Mouse (Mus musculus): ENCODE measurements around the gene Zbtb8a.
"Not testable (repeated sequence)": the region's sequence is repeated elsewhere in the genome, so short reads cannot be mapped to it uniquely, and the experiment has no call there.

Gene Zbtb8a

DNA sequence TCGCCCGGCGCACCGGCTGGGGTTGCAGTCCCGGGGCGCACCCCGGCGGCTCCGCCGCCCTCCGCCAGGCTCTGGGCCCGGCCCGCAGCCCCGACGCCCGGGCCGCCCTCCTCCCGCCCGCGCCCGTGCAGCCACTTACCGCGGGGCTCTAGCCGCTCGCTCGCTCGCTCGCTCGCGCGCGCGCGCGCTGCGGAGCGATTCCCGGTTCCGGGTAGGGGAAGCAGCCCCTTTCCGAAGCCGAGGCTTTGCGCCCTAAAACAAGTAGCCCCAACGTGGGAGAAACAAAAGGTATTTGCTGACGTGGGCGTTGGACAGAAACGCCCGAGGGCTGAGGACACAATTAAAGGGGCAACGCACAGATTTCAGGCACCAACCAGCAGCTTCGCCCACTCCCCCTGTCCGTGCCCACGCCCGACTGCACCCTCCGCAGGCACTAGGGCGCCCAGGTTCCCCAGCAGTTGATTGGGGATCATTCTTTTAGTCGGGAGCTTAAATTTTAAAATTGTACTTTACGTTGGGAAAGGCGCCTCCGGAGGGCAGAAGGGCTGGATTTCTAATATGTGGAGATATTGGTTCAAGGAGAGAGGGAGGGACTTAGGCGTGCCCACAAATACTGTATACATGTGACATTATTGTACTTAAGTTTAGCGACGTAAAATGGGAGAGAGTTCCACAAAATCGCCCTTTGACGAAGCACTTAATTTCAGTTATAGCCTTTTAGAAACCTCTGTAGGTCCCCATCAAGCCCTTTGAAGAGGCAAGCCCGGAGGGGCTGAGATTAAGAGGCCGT is at the start of gene Zbtb8a:
Gene Zbtb8a (minus strand): TSS at position 516 of the 790 bp plus-strand sequence.
- DNase-seq (ENCODE audit: low read depth, low spot score): no peak

DNA sequence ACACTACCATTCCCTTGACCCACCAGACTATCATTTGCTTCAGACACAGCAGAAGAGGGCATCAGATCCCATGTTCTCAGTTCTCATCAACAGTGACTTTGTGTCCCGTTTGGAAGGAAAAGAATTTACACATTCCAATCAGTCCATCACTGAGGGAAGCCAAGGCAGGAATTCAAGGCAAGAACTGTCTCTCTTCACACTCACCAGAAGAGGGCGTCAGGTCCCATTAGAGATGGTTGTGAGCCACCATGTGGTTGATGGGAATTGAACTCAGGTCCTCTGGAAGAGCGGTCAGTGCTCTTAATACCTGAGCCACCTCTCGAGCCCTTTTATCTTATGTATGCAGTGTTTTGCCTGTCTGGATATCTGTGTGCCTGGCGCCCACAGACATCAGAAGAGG is 40.4 kb upstream of the Zbtb8a start:
- DNase-seq (ENCODE audit: low read depth, low spot score): no peak

DNA sequence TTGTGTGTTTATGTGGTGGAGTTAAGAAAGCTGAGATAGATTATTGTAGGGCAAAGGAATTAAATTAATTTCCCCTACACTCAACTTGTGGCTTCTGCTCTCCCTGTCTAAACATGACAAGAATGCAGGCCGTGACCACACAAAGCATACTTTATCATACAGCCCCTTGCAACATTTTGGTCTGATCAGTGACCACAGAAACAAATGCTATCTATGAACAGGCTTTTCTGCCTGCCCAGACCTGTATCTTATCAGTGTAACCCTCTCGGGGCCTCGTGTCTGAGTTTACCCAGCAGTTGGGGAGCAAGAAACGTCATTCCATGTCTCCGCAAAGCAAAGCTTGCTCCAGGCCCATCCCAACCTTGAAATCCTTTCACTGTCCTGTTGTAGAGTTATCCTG is 38.6 kb upstream of the Zbtb8a start:
- DNase-seq (ENCODE audit: low read depth, low spot score): no peak

DNA sequence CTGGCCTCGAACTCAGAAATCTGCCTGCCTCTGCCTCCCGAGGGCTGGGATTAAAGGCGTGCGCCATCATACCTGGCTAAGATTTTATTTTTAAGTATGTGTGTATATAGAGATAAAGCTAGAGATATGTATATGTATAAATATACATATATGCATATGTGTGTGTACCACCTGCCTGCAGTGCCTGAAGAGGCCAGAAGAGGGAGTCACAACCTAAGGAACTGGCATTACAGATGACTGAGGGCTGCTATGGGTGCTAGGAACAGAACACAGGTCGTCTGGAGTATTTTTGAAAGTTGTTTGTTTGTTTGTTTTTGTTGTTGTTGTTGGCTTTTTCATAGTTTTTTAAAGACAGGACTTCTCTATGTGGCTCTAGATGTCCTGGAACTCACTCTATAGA is 38.0 kb upstream of the Zbtb8a start:
- no peak for DNase-seq (ENCODE audit: low read depth, low spot score)

DNA sequence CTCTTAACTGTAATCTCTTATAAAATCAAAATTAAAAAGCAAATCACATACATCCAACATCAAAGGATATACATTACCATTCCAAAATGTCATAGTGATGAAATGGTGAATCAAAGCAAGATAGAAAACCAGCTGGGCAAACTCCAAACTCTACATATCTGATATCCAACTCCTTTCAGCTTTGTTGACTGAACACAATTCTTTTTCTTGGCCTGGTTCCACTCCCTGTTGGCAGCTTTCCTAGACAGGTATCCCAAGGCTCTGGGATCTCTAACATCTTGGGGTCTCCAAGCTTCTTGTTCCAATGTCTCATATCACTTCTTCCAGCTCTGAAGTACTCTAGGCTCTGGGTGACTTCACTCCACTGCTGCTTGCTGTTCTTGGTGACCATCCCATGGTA is 33.1 kb upstream of the Zbtb8a start:
- no peak for DNase-seq (ENCODE audit: low read depth, low spot score)

DNA sequence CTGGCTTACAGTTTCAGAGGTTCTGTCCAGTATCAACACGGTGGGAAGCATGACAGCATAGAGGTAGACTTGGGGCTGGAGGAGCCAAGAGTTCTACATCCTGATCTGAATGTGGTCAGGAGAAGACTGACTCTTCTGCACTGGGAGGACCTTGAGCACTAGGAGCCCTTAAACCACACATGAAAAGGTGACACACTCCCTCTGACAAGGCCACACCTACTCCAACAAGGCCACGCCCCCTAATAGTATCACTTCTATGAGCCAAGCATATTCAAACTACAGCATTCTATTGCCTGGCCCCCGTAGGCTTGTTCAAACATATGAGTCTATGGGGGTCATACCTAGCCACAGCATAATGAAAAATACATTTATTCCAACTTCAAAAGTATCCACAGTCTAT is 32.6 kb upstream of the Zbtb8a start:
- not testable (repeated sequence) for DNase-seq (ENCODE audit: low read depth, low spot score)

DNA sequence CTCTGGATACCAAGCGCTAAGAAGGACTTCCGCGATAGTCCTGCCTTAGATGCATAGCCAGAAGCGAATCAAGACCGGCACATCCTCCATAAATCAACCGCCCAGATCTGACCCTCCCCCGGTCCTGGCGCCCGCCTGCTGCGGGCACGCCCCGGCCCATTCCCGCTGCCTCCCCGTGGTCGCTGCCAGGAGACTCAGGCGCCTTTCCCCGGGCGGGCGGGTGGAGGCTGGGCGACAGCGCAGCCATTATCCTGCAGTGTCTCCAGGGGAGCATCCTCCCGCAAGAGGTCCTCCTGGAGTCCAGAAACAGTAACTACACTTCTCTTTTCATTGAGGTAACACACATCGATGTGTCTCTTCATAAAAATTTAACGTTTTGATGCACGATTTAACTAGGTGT is 28.5 kb upstream of the Zbtb8a start:
- peak; percentile 50 for DNase-seq (ENCODE audit: low read depth, low spot score)

DNA sequence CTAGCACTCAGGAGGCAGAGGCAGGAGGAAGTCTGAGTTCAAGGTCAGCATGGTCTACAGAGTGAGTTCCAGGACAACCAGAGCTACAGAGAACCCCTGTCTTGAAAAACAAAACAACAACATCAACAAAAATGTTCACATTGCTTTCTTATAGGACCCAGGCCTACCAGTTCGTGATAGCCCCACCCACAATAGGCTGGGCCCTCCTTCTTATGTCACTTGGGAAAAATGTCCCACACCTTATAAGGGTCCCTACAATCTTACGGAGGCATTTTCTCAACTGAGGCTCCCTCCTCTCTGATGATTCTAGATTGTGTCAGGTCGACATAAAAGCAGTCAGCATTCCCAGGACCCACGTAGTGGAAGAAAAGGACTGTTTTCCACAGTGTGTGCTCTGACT is 21.9 kb upstream of the Zbtb8a start:
- no peak for DNase-seq (ENCODE audit: low read depth, low spot score)

DNA sequence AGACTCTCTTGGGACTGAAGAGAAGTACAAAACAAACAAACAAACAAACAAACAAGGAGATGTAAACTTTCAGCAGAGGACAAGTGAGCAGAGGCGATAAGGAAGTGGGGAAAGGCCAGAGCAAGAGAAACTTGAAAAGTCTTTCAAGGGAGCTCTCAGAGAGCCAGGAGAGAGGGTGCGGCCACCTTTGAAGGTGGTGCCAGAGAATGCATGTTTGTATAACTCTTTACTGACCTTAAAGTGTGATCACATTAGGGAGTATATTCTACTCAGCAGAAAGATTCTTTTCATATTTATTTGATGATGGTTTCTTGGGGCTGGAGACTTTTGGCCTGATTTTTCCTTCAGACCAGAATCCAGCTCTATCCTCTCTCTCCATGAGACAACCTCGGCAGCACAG is 19.0 kb upstream of the Zbtb8a start:
- DNase-seq (ENCODE audit: low read depth, low spot score): no peak

DNA sequence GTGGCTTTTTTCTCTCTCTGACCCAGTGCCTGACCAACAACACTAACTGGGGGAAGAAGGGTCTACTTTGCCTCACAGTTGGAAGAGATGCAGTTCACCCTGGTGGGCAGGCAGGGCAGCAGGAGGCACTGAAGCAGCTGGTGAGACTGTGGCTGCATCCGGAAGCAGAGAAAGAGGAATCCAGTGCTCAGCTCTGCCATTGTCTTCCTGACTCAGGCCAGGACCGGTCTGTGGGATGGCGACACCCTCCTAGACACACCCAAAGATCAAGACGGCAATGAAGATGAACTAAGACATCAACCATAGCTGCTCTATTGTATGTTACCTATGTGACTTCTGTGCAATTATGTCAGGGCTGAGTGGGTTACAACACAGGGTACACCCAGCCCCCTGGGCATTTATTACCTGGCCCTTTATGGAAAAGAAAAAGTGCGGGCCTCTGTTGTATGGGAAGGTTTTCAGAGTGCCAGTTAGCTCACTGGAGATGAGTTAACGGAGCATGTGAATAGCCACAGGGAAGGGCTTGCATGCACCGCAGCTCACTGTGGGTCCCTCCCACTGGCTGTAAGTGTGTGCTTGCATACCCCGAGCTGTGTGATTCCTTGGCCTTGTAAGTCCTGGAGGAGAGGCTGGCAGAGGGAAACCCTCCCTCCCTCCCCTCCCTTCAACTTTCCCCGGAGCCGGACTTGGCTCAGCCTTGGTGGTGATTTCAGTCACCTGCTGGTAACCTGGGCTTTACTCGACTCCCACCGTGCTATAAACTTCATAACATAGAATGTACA is 16.4 kb upstream of the Zbtb8a start:
- no peak for DNase-seq (ENCODE audit: low read depth, low spot score)

DNA sequence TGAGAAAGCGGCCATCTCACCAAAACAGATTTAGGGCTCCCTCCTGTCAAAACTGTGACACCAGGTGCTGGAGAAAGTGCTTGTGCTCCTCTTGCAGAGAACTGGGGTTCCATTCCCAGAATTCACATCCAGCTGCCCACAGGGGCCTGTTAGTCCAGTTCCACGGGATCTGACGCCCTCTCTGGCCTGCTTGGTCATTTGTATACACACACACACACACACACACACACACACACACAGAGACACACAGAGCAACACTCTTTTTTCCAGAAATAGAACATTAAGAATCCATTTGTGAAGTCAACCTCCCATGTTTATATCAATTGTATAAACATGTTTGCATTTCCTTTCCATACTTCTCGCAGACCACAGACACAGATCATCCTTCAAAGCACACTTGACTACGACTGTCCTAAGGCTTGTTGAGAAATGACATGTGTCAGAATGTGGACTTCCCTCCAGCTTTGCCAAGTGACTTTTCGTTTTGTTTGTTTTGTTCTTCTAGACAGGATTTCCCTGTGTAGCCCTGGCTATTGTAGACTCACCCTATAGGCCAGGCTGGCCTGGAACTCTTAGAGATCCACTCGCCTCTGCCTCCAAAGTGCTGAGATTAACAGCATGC is 13.1 kb upstream of the Zbtb8a start:
- DNase-seq (ENCODE audit: low read depth, low spot score): no peak

DNA sequence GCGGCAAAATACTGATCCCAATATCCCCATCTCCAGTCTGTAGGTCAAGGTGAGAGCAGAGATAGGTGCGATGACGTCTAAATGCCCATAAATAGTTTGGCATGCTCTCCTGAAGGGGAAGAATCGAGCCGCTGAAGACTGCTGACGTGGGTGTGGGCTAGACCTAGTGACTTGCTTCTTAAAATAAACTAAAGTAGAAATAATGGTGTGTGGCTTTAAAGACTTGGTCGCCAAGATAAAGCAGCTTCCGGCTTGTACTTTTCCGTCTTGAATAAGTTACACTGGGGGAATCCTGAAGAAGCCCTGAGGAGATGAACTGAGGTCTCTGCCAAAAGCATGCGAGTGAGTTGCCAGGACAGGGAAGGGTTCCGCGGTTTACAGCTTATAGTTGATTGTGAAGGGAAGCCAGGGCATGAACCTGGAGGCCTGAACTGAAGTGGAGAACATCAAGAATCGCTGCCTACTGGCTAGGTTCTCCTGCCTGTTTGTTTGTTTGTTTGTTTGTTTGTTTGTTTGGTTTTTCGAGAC is 12.4 kb upstream of the Zbtb8a start:
- no peak for DNase-seq (ENCODE audit: low read depth, low spot score)

DNA sequence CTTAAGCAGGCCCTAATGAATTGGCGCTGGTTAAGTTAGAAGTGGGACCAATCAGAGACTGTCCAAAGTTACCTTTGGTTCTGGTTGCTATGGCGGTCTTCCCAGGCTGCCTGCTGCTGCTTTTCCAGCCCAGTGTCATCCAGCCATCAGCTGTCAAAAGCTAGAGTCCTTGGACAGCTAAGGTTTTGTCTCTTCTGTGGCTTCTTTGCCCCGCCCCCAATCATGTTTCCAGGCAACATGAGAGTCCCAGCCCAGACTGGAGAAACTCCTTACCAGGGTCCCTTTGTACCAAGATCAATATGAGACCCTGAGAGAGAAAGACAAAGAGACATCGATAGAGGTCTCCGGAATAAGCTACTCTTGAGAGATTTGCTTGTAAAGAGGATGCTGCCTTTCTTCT is 10.5 kb upstream of the Zbtb8a start:
- DNase-seq (ENCODE audit: low read depth, low spot score): no peak

DNA sequence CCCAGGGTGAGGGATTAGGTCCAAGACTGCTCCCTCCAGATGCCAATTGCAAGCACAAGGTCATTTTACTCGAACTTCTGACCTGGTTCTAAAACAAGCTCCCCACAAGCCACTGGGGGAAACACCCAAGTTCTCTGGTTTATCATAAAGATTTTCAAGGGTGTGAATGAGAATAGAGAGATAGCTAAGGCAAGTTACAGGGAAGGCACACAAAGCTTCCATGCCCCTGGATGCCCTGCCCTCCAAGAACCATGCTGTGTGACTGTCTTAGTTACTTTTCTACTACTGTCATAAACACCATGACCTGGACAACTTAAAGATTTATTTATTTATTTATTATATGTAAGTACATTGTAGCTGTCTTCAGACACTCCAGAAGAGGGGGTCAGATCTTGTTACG is 9.1 kb upstream of the Zbtb8a start:
- DNase-seq (ENCODE audit: low read depth, low spot score): no peak

DNA sequence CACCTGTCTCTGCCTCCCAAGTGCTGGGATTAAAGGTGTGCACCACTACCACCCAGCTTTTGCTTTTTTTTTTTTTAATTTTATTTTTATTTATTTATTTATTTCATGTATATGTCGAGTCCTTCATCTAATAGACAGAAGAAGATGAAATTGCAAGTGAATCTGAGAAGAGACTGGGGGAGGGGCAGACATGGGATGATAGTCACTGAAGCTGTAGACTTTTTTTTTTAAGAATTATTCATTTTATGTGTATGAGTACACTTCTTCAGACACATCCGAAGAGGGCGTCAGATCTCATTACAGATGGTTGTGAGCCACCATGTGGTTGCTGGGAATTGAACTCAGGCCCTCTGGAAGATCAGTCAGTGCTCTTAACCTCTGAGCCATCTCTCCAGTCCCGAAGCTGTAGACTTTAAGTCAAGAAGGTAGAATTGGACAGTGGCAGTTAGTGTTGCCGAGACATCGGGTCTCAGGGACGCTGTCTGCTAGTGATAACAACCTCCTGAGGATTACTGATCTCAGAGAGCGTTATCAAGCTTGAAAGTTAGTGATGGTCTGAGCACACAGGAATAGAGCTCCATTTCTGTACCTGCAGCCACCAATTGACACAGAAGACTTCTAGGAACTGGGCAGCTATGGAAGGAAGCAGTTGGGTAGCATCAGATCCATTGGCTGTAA is 8.5 kb upstream of the Zbtb8a start:
- DNase-seq (ENCODE audit: low read depth, low spot score): no peak

DNA sequence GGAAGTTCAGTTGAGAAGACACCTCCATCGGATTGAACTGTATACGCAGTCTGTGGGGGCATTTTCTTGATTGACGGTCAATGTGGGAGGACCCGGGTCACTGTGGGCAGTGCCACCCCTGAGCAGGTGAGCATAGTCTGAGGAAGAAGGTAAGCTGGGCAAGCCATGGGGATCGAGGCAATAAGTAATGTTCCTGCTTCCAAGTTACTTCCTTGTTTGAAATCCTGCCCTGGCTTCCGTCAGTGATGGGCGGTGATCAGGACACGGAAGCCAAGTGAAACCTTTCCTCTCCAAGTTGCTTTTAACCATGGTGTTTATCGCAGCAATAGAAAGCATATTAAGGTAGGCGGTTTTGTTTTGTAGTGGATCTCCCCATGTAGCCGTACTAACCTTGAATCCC is 7.8 kb upstream of the Zbtb8a start:
- DNase-seq (ENCODE audit: low read depth, low spot score): no peak

DNA sequence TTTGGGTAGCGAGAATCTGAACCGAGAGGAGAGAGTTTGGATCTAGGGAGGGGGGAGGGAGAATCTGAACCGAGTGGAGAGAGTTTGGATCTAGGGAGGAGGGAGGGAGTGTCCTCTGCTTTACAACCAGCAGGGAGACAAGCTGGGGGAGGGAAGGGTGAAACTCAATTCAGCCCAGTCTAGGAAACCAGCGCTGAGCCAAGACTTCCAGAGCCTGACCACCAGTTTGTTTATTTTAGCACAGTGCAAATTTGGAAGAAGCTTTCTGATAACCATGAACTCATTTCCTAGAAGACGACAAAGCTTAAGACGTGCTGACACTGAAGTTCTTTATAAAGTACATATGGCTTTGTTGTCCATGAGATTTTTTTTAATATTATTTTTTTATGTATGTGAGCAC is 6.5 kb upstream of the Zbtb8a start:
- no peak for DNase-seq (ENCODE audit: low read depth, low spot score)

DNA sequence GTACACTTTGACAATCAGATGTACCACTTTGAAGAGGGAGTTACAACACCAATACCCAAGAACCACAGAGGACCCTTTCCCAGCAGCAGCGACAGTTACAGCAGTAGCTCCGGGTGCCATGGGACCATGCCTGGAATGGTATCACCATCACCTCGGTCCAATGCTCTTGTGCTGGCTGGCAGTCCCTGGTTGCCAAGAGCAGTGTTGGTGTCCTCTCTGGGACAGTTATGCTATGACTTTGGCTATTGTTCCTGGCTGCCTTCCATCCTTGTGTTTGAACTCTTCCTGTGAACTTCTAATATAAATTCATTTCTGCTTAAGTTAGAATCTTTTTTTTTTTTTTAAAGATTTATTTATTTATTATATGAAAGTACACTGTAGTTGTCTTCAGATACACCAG is 5.7 kb upstream of the Zbtb8a start:
- no peak for DNase-seq (ENCODE audit: low read depth, low spot score)

DNA sequence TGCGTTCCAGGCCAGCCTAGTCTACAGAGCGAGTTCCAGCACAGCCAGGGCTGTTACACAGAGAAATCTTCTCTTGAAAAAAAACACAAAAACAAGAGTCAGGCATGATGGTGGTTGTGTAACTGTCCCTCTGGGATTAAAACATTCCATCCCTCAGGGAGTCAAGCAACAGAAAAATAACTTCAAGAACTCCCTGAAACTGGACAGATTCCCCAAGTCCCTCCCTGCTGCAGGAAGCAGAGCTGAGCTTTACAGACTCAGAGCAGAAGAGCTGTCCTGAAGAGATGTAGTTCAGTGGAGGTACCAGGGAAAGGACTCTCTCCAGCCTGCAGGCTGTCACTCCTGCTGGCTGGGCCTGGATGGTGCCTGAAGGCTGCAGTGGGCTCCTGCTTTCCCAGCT is 4.6 kb upstream of the Zbtb8a start:
- no peak for DNase-seq (ENCODE audit: low read depth, low spot score)

DNA sequence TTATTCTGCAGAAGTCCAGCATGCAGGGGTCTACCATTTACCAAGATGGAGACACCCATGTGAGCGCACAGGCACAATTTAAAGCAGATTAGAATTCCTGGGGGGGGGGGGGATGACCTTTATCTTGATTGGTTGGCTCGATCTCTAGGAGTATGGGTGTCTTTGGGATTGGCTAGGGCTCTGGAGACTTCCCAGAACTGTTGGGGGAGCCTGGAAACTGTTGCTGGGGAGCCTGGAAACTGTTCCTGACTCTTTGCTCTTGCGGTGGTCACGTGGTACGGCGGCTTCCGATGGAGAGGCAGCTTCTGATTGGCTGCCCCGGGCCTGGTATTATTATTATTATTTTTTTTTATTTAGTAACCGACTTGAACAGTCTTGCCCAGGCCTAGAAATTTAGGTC is 4.1 kb upstream of the Zbtb8a start:
- peak; percentile 89 for DNase-seq (ENCODE audit: low read depth, low spot score)

DNA sequence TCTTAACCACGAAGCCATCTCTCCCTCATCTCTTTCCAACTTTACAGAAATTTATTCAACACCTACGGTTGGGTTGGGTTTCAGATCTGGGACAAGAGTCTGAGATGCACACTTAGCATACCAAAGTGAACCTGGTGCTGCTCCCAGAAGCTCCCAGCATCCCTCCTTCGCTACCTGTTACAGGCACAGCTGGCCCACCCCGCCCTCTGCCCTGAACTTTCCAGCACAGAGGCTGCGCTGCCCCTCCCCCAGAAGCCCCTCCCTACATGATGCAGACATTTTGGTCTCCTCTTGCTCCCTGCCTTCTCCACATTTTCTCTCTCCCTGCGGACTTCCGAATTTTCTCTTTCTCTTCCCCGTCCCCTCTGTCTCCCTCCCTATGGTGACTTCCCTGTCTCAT is 3.2 kb upstream of the Zbtb8a start:
- no peak for DNase-seq (ENCODE audit: low read depth, low spot score)

DNA sequence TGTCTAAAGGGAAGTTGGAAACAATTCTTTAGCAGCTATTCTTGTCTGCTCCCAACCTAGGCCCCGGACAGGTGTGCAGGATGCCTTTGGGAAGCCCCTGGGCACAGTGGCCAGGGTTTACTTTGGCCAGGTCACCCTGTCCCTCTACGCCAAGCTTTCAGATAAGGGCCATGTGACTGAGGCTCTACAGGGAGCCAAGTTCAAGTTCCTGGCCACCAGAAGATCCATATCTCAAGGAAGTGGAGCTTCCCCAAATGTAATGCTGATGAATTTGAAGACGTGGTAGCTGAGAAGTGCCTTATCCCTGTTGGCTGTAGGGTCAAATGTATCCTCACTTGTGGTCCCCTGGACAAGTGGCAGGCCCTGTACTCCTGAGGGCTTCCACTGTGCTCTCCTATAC is 1.9 kb upstream of the Zbtb8a start:
- DNase-seq (ENCODE audit: low read depth, low spot score): no peak
